Mouse (Mus musculus) lung, adult 2 months (tissue): ENCODE results near the gene Zfp655. TPM values are rescaled to one million over a fixed set of nuclear protein-coding genes. Genes with fewer than 3 reads are reported as not detected.
"Not testable (repeated sequence)": the region's sequence is repeated elsewhere in the genome, so short reads cannot be mapped to it uniquely, and the experiment has no call there.

Experiments
- DNase-seq: peaks from one replicate; pipeline ENCODE4 v3.0.0; 2022
- H3K4me1 ChIP-seq: fragments of 200-500 bp; 2 replicates; pipeline ENCODE4 v1.6.1; 2011; ENCODE audit warnings: low read length; ENCODE audit not compliant: control insufficient read depth, insufficient read depth
- H3K4me3 ChIP-seq: fragments of 200-500 bp; replicated peaks from 2 replicates; pipeline ENCODE3; 2011; ENCODE audit warnings: low read depth, mild to moderate bottlenecking, control low read depth, low read length; ENCODE audit errors: extremely low read depth
- CTCF ChIP-seq: fragments of 200-500 bp; IDR thresholded peaks from 2 replicates; pipeline ENCODE4 v1.5.1; 2011; ENCODE audit warnings: mild to moderate bottlenecking, low read length, control low read depth; ENCODE audit not compliant: insufficient read depth
- POLR2A ChIP-seq: fragments of 200-500 bp; IDR thresholded peaks from 2 replicates; pipeline ENCODE4 v1.6.1; 2011; ENCODE audit warnings: low read depth, mild to moderate bottlenecking, control low read depth, low read length, borderline replicate concordance; ENCODE audit errors: extremely low read depth
- WGBS: fragments of 180-500 bp; shearing (Covaris S2); methylation state at CpG from one replicate; pipeline ENCODE4 v1.1.7; 2018; 5-methylcytosine and 5-hydroxymethylcytosine counted together
- polyA plus RNA-seq: library from polyadenylated mRNA; depleted of rRNA; stranded (reverse); fragments of >200 nt; gene quantifications from 2 replicates; pipeline ENCODE4 v1.2.3, GENCODE M21; 2012

The Zfp655 gene
- polyA plus RNA-seq, 1 experiment: 18.0 TPM

GRCm38 (mm10) chr5:145222840-145223239, 8.7 kb upstream of the Zfp655 start:
- Histone ChIP-seq H3K4me1 (no peaks in the 10 kb centered on the region), H3K4me3 (no peak overlapping the region)
- TF ChIP-seq CTCF (no peak), POLR2A (no peak)
- DNase-seq: no peak
- WGBS: 93% methylated on average over 5 of the region's 5 CpGs

GRCm38 (mm10) chr5:145223395-145223794, 8.1 kb upstream of the Zfp655 start:
- TF ChIP-seq CTCF (no peak), POLR2A (no peak)
- Histone ChIP-seq H3K4me1 (no peaks in the 10 kb centered on the region), H3K4me3 (no peak overlapping the region)
- no peak for DNase-seq
- WGBS: 76% methylated on average over 12 of the region's 12 CpGs

- Histone ChIP-seq H3K4me1 (no peaks in the 10 kb centered on the region; the same call in 1 of the 2 replicates), H3K4me3 (no peak overlapping the region)
- WGBS: 51% methylated on average over 2 of the region's 2 CpGs
- no peak for DNase-seq
- TF ChIP-seq POLR2A: no peak
- no peak for TF ChIP-seq CTCF
These were observed 5.1 kb upstream of the Zfp655 start for GRCm38 (mm10) chr5:145226453-145226852.

GRCm38 (mm10) chr5:145229283-145229682, 2.2 kb upstream of the Zfp655 start:
- DNase-seq, H3K4me3 ChIP-seq, H3K4me1 ChIP-seq: not testable (repeated sequence)
- WGBS: 82% methylated on average over 6 of the region's 6 CpGs

GRCm38 (mm10) chr5:145230641-145231040, 874 bp upstream of the Zfp655 start:
- no peak overlapping the region for H3K4me3 ChIP-seq
- no peaks in the 10 kb centered on the region; the same call in none of the 2 replicates for H3K4me1 ChIP-seq
- no peak for TF ChIP-seq POLR2A
- no peak for TF ChIP-seq CTCF
- 82% methylated on average over 4 of the region's 4 CpGs for WGBS
- no peak for DNase-seq

GRCm38 (mm10) chr5:145231893-145232411, 437 bp downstream of the Zfp655 start:
- TF ChIP-seq CTCF (no peak), POLR2A (no peak)
- H3K4me3 ChIP-seq: peak overlapping the region; percentile 68
- WGBS: under 1% methylated on average over 49 of the region's 49 CpGs
- DNase-seq: no peak
- no peaks in the 10 kb centered on the region; the same call in none of the 2 replicates for H3K4me1 ChIP-seq

GRCm38 (mm10) chr5:145234636-145235035, 3.1 kb downstream of the Zfp655 start:
- no peak for DNase-seq
- H3K4me3 ChIP-seq: no peak overlapping the region
- TF ChIP-seq CTCF: peak; percentile 57
- TF ChIP-seq POLR2A: no peak
- H3K4me1 ChIP-seq: no peaks in the 10 kb centered on the region; the same call in none of the 2 replicates

- no peak for DNase-seq
- WGBS: 91% methylated on average over 3 of the region's 3 CpGs
- TF ChIP-seq POLR2A (no peak), CTCF (no peak)
- peaks cover 3% of the 10 kb centered on the region for H3K4me1 ChIP-seq
- no peak overlapping the region for H3K4me3 ChIP-seq
These were observed 18.0 kb downstream of the Zfp655 start for GRCm38 (mm10) chr5:145249520-145249919.

GRCm38 (mm10) chr5:145273568-145273967, 42.1 kb downstream of the Zfp655 start:
- WGBS: 86% methylated on average over 2 of the region's 2 CpGs
- DNase-seq, H3K4me3 ChIP-seq, H3K4me1 ChIP-seq: not testable (repeated sequence)

- 90% methylated on average over 2 of the region's 2 CpGs for WGBS
- Histone ChIP-seq H3K4me1 (no peaks in the 10 kb centered on the region), H3K4me3 (no peak overlapping the region)
- DNase-seq: no peak
- TF ChIP-seq POLR2A (no peak), CTCF (no peak)
These were observed 48.4 kb downstream of the Zfp655 start for GRCm38 (mm10) chr5:145279948-145280347.
